Mouse (Mus musculus): Measurements from ENCODE around the gene Gorasp1.

DNA sequence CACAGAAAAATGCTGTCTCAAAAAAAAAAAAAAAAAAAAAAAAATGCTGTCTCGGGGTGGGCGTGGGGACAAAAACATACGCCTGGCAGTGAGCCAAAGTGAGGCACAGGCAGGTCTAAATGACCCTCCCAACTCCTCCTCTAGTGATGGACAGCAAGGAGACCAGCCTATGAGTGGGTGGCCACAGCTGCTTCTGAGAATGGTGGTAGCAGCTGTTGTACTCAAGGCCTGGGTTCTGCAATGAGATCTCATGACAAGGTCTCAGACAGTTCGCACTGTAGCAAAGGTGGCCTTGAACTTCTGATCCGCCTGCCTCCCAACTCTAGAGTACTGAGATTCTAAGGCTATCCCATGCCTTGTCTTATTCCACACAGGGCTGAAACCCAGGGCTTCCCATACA is 4.0 kb upstream of the Gorasp1 start:
- TF ChIP-seq TAL1 (IDR thresholded peaks at IDR 0.05; ENCODE audit: low read length) (no peak), GATA1 (IDR thresholded peaks at IDR 0.05; ENCODE audit: low read length) (no peak)

Data from erythroblast, embryonic 14.5 days (primary cell).